Mouse (Mus musculus) layer of hippocampus, adult 9-10 months (tissue): ENCODE results near the gene Cdh23.

ENCODE experiments used
- DNase-seq: peaks from one replicate; pipeline ENCODE4 v3.0.0; 2022; ENCODE audit warnings: low spot score

Cdh23 gene

DNA sequence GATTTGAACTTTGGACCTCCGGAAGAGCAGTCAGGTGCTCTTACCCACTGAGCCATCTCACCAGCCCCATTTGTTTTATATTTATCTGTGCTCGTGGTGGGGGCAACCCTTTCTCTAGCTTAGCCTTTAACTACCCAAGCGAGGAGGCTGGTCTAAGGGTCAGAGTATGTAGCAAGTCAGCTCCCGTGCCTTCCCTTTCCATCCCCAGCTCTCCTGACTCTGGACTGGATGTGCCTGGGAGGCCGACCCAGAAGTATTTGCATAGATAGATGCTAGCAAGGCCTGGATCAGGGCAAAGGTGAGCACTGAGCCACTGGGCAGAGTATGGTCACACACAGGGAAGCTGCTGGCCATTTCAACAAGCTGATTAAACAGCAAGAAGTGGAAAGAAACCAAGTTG is 12.5 kb upstream of the Cdh23 start:
- DNase-seq, result no peak

DNA sequence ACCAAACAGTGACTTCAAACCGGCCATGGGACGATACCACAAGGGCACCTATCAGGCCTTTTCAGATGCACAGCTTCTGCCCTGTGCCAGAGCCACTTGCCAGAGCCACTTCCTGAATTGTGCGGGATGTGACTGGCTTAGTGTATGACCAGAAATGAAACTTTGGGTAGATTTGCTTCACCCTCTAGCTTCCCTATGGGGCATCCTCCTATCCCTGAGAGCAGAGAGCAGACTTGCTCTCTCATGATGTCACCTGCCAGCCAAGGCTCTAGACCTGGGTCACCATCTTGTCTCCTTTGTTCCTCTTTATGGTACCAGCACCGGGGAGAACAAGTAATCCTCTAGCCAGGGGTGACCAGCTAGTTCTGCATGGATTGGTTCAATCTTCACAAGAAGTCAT is 10.0 kb upstream of the Cdh23 start:
- no peak for DNase-seq

DNA sequence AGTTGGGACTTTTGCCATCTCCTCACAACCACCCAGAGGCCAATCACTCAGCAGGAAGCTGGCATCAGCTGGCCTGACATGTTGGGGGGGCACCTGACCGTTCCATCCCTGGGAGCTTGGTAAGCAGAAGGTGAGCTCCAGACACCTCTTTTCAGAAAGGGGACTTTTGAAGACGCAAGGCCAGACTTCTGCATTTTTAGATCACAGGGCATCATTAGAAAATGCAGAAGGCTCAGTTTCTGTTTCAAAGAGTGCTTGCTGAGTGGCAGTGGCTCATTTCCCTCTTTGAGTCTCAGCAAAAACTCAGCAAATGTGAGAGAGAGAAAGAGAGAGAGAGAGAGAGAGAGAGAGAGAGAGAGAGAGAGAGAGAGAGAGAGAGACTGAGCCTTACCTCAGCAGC is 8.8 kb upstream of the Cdh23 start:
- DNase-seq, result no peak

DNA sequence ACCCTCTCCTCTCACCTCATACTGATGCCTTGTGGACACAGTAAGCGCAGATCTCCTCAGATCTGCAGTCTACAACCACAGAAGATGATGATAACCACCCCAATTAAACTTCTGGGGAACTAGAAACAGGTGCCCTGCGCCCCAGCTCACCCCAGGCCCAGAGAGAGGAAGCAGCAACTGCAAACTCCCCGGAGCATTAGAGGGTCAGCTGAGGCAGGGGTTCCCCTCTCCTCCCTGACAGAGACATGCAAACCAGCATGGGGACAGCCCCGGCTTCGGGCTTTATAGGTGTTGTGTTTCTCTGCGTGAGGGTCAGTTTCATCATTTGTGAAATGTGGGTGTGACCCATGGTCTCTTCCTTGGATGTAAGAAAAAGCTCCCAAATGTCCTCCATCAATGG is 1.5 kb upstream of the Cdh23 start:
- no peak for DNase-seq

DNA sequence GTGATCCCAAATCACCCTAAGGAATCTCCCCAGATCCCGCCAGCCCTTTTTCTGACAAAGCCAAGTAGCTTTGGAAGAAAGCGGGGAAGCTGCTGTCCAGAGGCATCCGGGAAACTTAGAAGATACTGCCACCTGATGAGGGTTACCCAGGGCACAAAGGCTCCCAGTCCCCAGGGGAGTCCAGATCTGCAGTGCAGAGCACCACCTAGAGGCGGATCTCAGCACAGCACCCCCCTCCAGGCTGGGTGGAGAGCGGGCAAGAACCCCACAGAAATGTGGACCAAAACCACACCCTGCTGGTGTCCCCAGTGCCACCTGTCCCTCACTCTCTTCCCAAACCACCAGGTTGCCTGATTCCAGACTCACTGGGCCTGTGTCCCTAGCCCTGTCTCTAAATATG is 685 bp upstream of the Cdh23 start:
- peak; percentile 45 for DNase-seq

DNA sequence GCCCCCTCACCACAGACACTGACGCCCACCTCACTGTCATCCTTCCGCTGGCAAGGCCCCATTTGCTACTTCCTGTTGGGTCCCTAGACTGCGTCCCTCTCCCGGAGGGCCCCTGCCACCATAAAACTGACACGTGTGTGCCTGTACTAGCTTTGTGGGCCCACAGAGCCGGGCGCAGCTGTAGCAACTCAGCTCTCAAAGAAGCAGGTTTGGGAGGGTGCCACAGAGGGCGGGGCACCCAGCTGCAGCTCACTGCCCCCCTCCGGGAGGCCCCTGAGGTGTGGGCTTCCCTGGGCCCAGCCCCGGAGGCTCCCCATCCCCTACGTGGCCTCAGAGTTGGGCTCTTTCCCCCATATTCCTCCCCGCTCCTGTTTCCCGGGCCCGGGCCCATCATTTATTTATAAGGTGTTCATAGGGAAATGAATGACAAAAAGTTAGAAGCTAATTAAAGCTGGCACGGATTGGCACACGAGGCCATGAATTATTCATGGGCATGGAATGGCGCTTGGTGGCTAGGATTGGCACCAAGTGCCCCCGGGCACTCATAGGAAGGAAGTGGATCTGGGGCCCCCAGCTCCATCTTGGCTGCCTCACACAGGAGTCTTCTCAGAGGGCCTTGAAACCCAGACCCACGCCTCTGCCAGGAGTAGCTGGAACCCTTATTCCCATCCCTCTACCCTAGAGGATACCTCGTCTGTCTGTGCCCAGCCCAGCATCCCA is 4.5 kb downstream of the Cdh23 start:
- DNase-seq, result no peak

DNA sequence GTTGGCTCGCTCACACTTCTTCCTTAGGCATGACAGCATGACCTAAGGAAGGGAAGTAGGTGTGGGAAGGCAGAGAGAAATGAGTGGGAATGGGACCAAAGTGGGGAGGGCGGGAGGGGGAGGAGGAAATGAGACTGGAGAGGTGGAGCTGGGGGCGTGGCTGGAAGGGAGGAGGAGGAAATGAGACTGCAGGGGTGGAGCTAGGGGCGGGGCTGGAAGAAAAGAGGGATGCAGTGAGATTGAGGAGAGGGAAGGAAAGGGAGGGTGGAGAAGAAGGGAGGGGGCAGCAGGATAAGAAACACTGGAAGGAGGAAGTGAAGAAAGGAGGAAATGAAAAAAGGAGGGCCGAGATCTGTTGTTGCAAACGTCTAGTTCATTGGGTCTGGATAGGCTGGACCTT is 5.3 kb downstream of the Cdh23 start:
- DNase-seq, result no peak

DNA sequence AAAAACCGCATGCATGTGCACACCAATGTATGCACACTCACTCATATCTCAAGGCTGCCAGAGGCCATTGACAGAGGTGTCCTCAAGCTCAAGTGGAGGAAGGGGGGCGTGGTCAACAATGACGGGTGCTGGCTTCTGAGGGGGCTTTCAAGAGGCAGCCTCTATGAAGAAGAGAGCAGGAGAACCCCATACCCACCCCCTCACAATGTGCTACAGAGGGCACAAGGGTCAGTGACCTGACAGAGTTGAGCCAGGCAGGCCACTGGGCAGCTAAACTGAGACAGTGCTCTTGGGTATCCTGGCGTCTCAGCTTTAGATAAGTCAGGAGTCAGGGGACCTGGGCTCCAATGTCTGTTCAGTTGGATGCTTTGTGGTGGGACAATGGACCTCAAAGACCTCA is 6.9 kb downstream of the Cdh23 start:
- no peak for DNase-seq

DNA sequence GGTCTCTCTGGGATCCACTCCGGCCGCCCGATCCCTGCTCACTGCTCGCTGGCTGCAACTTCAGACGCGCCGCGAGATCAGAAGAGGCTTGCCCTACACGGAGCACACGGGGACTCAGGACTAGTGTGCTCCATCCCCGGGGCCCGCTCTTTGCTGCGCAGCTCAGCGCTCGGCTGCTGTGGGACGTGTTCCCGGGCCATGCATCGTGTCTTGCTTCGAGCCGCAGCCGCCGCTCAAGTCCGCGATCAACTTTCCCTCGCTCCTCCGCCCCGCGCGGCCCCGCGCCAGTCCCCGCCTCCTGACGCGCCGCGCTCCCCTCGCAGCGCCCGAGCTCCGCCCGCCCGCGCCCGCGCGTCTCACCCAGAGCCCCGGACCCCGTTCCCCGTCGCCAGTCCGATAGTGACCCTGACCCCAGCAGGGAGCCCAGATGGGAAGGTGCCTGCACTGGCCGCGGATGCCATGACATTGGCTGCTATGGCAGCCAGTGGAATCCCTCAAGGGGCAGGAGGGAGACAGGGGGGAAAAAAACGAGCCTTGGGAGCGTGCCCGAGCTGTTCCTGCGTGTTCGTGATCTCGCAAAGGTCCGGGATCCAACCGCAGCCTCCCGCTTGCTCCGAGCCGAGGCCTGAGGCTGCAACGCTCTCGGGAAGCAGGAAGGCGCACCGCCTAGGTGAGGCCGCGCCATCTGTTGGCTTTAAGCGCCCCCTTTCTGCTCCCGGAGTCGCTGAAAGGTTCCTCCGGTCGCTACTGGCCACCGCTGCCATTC is 9.1 kb downstream of the Cdh23 start:
- no peak for DNase-seq

DNA sequence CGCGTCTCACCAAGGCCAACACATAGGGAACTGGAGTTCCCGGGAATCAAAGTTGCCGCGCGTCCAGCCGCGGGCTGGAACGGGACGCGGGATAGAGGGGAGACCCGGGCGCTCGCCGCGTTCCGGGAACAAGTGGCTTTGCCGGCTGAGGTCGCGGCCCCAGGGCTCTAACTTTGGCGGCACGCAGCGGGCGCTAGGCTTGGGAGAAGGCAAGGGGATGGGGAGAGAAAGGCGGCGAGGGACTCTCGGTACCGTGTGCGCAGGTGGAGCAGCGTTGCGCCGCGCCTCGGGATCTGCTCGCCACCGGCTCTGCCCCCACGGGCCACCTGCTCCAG is 9.7 kb downstream of the Cdh23 start:
- DNase-seq, result no peak

DNA sequence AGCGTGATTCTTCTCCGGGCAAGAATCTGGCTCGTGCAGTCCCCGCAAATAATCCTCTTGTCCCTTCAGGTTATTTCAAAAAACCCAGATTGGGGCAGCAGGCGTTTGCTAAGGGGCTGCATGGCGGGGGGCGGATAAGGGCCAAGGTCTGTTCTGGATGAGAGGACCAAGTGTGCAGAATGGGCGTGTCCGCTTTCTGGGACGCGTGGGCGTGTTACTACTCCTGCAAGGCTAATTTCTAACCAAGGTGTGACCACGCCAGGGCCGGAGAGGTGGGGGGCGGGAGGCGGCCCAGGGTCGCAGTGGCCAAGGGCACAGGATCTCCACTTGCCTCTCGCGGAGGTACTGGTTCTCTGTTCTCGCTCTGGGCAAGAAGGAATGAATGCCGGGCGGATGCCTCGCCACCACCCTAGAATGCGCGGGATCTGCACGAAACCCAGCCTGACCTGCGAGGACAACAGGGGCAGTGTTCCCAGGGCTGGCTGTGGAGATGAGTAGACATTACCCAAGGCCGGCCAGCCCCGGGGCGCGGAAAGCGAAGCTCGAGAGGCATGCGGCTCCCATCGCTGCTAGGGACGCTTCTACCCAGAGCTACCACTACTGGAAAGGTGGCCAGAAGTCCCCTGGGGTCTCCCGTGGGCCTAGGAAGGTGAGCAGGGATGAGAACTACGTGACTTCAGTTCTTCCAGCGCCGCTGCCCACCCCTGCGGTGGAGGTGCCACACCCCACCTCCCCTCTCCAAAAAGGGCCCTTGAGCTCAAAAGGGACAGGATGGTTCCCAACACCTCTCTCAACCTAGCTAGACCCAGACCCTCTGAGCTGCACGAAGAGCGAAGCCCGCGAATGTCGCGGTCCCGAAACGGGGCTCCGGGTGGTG is 10.3 kb downstream of the Cdh23 start:
- no peak for DNase-seq

DNA sequence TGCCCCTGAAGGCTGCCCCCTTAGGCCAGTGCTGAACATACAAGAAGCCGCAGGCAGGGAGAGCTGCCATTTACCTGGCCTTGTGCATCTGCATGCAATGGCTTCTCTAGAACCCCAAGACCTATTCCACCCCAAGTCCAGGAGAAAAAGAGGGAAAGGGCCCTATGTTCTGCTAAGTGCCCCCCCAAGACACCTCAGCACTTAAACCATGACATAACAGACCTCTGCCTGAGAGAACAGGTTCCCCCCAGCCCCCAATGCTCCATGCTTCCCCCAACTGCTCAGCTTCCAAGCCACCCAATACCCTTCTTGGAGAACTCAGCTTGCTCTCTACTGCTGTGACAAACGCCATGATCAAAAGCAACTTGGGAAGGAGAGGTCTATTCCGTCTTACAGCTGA is 17.4 kb downstream of the Cdh23 start:
- DNase-seq, result no peak

DNA sequence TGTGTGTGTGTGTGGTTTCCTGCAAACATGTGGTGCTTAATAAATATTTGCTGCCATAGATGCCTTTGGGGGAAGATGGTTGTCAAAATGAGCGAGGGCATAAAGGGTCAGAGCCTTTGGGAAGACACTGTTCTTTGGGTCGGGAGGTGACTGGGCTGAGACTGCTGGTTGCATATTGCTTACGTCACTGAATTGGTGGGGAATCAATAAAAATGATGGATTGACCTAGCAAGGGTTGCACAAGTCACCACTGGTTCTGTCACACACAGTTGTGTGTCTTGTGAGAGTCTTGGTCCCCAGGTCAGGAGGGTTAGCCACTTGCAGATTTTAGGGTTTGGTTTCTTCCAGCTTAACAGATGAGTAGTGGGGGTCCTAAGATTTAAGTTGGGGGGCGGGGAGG is 19.0 kb downstream of the Cdh23 start:
- no peak for DNase-seq

DNA sequence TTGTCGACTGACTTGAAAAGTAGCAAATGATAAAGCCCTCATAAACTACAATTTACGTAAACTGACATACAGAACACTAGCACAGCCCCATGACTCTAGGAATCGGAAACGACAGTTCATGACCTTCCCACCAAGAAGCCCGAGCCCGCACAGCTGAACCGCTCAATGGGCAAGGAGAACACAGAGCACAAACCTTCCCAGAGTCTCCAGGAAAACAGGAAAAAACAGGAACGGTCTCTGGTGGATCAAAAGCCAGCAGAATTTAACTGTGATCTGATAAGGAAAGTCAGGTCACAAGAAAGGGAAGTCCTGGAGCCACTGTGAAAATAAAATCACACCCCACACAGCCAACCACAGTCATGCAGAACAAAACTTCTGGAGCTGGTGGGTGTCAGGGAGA is 26.1 kb downstream of the Cdh23 start:
- no peak for DNase-seq

DNA sequence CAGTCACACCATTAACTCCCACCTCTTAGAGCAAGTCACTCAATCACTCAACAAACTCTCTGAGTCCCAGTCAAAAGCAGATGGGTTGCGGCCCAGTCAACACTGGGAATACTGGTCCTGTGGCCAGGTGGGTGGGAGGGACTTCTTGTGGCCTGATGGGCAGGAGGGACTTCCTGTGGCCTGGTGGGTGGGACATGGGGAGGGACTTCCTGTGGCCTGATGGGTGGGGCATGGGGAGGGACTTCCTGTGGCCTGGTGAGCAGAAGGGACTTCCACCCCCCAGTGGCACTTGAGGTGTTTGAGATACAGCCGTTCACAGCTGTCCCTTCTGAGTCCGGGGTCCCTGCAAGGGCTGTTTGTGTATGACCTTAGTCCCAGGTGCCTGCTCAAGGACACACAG is 27.7 kb downstream of the Cdh23 start:
- no peak for DNase-seq

DNA sequence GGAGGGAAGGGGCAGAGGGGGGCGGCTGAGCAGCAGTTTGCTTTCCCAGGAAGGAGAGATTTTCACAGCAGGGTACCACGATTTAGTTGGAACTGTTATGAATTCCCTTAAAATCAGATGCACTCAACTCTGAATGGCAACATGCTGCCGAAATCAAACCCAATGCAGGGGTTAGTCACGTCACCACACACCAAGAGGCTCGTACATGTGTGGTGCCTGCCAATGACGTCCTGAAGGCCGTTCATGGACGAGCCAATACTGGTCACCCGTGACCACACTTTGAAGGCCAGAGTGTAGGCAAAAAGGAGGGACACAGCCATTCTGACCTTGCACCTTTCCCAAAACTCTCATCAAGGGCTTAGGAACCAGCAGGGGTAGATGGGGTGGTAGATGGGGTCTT is 35.3 kb downstream of the Cdh23 start:
- DNase-seq, result no peak

DNA sequence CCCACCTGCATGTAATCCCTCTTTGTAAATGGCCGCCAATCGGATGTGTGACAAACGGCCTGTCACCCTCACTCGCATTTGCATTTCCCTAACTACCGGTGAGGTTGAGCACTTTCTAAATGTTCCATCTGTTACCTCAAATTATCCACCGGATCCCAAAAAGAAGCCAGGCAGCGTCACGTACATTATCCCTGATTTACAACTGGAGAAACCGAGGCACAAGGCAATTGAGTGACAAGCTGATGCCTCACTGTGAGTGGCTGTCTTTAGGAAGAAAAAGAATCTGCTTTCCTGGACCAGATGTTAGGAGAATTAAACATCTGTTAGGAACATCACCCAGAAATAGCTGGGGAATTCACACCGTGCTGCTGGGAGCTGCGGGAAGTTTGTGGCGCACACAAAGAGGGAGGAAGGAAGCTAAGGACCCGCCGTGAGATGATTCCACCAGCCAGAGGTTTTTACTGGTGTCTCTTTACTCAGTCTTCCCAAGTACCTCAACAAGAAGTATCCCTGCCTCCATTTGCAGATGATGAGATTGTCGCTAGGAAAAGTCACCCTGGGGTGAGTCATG is 36.8 kb downstream of the Cdh23 start:
- DNase-seq, result no peak

DNA sequence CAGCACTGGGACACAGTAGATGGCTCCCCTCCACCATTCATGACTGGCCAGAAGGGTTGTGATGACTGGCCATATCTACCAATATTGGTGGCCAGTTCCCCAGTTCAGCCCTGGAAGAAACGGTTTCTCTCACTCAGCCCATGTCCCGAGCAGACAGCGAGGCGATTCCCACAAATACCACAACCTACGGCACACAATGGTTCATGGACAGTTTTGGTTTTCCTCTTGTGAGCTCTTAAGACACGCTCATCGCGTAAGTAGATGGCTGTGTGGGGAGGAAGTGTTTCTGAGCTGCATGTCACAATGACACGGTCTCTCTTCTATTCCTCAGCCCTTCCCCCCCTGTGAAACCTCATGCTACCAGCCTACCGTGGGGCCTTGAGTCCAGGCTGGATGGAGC is 38.1 kb downstream of the Cdh23 start:
- DNase-seq, result no peak

DNA sequence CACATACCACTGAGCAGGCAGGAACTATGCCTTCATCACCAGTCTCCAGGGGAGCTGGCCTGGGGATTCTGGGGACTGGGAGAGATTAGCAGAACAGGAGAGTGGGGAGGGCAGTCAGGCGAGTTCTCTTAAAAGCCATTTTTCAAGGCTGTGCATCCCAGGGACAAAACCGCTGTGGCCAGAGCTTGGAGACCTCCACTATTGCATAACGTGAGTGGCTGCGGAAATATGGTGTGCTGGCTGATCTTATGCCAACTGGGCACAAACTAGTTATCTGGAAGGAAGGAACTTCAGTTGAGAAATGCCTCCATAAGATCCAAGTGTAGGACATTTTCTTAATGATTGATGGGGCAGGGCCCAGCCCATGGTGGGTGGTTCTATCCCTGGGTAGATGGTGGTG is 42.6 kb downstream of the Cdh23 start:
- DNase-seq, result no peak

DNA sequence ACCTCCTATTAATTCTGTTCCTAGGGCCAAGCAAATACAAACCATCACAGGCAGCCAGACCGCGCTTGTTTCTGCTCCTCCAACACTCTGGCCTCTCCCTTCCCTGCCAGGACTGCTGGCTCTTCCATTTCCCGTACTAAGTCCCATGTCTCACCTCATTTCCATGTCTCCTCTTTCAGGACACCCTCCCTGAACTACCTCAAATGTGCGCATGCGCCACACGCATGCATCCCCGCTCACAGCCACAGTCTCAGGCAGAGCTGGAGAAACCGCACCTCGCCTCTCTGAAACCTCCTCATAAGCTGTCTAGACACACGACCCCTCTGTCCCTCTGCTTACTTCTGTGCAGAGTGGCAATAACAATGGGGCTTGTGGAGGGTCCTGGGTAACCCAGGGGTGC is 43.2 kb downstream of the Cdh23 start:
- DNase-seq, result no peak

DNA sequence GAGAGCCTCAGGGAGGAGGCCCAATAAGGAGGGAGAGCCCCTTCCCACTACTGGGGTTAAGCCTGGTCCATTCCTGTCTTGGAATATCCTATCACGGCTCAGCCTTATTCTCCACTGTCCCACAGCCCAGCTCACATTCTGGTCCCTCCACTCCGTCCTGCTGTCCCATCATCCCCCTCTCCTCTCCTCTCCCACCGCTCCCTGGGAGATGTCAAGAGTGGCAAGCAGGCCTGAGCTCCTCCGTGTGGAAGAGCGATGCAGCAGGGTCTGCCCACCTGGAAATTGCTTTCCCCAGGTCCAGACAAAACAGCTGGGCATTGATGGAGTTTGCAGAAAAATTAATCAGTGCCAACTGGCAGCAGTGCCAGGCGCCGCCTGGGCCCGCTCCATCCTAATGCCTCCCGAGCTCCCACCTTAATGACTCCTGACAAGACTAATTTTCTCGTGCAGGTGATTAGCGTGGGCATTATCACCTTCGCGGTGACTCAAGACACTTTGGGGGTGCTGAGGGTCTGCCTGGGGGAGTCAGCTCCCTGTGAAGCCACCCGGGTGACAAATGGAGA is 52.1 kb downstream of the Cdh23 start:
- DNase-seq, result no peak

DNA sequence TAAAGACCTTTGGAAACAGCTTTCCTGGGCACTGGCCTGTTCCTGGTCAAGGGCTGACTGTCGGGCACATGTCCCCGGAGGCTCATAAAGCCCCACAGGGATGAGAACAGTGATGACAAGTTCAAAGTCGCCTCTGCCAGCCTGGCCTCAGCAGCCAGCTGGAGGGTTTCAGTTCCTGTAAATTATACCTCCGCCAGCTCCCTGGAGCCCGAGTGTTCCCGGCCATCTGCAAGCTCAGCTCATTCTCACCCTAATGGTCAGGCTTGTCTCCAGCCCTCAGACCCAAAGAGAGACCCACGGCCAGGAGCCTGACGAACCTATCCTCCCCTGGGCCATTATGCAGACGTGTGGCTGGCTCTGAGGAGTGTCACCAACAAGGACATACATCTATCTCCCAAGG is 57.0 kb downstream of the Cdh23 start:
- peak; percentile 15 for DNase-seq
